Mouse (Mus musculus) embryo, embryonic 9.5 days (tissue): ENCODE measurements around the gene Ttk.

Source experiments
- DNase-seq: peaks from one replicate; pipeline ENCODE4 v3.0.0-alpha.2; 2017; ENCODE audit errors: extremely low spot score

Gene Ttk

DNA sequence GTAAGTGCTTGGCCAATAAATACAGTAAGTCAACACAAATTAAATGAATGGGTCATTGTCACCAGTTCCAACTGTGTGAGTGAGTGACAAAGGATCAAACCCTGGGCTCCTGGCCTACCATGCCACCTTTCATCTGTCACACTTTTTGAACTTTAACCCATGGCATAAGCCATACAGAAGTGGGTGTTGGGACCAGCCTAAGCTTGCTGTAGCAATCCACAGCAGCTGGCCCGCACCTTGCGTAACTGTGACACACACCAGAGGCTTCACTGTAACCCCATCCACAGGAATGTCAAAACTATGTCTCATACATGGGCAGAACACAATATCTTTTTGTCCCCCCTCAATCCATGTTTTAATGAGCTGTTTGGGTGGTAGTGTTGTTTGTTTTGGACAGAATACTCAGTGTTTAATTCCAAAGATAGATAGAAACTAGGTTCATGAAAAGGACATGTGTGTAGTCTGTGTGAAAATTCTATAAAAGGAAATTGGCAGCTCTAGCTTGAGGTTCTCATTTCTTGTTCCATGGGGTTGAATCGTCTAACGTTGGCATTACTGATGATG is 59.4 kb downstream of the Ttk start:
- no peak for DNase-seq

DNA sequence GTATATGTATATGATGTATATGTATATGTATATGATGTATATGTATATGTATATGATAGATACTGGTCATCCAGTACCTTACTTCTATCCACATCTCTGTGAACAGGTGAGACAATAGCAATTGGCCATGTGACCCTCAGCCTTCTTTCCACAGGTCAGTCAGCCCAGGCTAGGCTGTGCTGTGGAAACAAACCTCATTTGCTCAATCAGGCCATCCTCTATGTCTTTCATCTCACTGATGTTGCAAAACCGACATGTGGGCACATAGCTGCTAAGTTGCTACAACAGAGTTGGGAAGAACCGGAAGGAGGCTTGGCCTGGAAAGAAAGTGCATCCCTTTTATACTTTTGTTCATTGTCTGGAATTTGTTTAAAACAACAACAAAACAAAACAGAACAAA is 67.6 kb downstream of the Ttk start:
- DNase-seq: no peak

DNA sequence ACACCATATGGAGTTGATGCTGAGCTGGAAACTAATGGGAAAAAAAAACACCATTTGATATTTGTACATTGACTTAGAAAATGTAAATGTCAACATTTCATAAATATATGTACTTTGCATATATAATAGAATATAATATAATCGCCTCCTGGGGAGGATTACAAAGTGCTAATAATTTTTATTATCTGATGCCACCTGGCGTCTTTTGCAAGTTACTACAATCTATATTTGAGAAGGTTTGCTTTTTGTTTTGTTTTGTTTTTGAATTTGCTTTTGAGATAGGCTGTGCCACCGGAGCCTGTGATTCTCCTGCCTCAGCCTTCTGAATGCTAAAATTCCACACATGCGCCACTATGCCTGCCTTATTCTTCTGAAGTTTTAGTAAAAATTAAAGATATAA is 71.3 kb downstream of the Ttk start:
- DNase-seq: no peak

DNA sequence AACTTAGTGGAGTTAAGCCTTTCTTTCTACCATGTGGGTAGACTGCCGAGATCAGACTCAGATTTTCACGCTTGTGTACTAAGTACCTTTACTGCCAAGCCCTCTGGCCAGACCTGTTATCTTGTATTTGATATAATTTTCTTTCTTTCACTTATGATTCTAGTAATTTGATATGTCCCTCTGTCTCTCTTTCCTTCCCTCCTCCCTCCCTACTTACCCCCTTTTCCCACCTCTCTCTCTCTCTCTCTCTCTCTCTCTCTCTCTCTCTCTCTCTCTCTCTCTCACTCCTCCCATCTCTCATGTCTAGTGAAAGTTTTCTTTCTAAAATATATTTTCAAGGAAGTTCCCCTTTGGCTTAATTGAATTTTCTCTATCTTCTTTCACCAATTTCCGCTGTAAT is 72.5 kb downstream of the Ttk start:
- no peak for DNase-seq

DNA sequence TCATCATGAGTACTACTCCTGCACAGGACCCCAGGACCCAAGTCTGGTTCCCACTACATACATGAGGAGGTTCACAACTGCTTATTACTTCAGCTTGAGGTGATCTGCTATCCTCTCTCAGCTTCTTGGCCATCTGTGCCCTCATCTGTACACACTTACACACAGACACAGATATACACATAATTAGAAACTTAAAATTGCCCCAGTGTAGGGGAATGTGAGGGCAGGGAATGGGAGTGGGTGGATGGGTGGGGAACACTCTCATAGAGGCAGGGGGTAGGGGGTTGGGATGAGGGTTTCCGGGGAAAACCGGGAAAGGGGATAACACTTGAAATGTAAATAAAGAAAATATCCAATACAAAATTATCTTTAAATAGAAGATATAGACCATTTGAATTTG is 75.3 kb downstream of the Ttk start:
- DNase-seq: no peak

DNA sequence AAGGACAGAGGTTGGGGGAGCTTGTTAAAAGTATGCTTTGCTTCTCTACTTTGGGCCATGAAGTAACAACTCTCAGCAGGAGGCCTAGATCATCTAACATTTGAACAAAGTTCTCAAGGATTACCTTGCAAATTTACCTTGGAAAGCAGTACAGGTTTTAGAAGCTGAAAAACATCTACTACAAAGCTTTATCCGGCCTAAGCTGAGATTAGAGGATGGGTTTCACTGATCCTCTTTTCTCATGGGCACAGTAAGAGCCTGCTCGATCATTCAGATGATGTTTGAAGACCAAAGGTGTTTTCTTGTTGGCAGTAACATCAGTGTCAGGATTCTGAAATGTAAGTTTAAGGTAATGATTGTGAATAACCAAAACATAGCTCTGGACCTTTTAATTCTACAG is 76.4 kb downstream of the Ttk start:
- DNase-seq: no peak
